Mouse (Mus musculus): ENCODE measurements around the gene Ophn1.

DNA sequence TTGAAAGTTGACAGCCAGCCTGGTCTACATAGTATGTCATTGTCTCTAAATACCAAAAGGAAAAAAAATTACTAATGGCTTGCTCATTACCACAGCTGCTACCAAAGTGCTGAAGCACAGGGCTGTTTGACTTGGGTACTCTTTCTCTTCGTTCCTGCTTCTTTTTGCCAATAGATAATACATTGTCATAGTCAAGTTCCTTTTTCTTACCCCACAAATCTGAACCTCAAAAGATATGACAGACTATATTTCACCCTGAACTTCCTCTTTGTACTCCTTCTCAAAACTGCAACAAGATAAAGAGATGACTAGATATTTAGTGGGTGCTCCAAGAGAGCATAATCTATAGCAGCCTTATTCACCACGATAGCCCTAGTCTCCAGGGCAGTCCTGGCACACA is 9.7 kb downstream of the Ophn1 start:
- TF ChIP-seq POLR2A (IDR thresholded peaks at IDR 0.05; ENCODE audit: borderline replicate concordance, insufficient read depth, low read length) (no peak), CTCF (IDR thresholded peaks at IDR 0.05; ENCODE audit: borderline replicate concordance, insufficient read depth, low read depth, low read length) (no peak)
